Mouse (Mus musculus) embryo, embryonic 9.5 days (tissue): ENCODE measurements around the gene Gm20820.
"Not testable (repeated sequence)": the region's sequence is repeated elsewhere in the genome, so short reads cannot be mapped to it uniquely, and the experiment has no call there.

Experiments
- DNase-seq: peaks from one replicate; pipeline ENCODE4 v3.0.0-alpha.2; 2017; ENCODE audit errors: extremely low spot score

The Gm20820 gene

GRCm38 (mm10) chrY:86061472-86061871, at the start of gene Gm20820:
TSS of gene Gm20820 (plus strand) at chrY:86061772.
- not testable (repeated sequence) for DNase-seq
